Mouse (Mus musculus): ENCODE measurements at regions not wholly inside any gene's neighbourhood (a gene's known extent, or its start where the extent isn't known, plus 50 kb on each side); places are given as distances from the start of the nearest gene placed in this dataset.

- Histone ChIP-seq H3K4me2 (replicated peaks) (peak overlapping the region; percentile 47), H3K27me3 (no peaks in the 10 kb centered on the region), H3K27ac (replicated peaks) (no peak overlapping the region), H3K4me3 (peak overlapping the region; percentile 18; the same call in 1 of the 2 replicates), H3K4me1 (peaks cover 9% of the 10 kb centered on the region), H3K9me3 (no peaks in the 10 kb centered on the region), H3K36me3 (no peaks in the 10 kb centered on the region), H3K9ac (replicated peaks) (no peak overlapping the region)
- peak; percentile 91 for ATAC-seq (ENCODE audit: low FRiP score, low read depth)
- 9% methylated on average over 10 of the region's 10 CpGs for WGBS
These were observed 2780.3 kb upstream of the Gm7489 start for GRCm38 (mm10) chr15:51104362-51104761.

- peak overlapping the region; percentile 47 for H3K4me2 ChIP-seq (replicated peaks)
These were observed 2779.9 kb upstream of the Gm7489 start for GRCm38 (mm10) chr15:51104796-51105195.

GRCm38 (mm10) chr15:51105359-51106008 lies 2779.2 kb upstream of the Gm7489 start:
- ATAC-seq (ENCODE audit: low FRiP score, low read depth): no peak
- H3K4me2 ChIP-seq (replicated peaks): no peak overlapping the region
- WGBS: 64% methylated on average over 17 of the region's 17 CpGs

More at GRCm38 (mm10) chr15:51104796-51105195, 2779.9 kb upstream of the Gm7489 start:
- 70% methylated on average over 5 of the region's 5 CpGs for WGBS
- Histone ChIP-seq H3K27me3 (no peaks in the 10 kb centered on the region), H3K36me3 (no peaks in the 10 kb centered on the region), H3K4me1 (peaks cover 9% of the 10 kb centered on the region), H3K9ac (replicated peaks) (no peak overlapping the region), H3K27ac (replicated peaks) (no peak overlapping the region), H3K4me3 (no peak overlapping the region; the same call in 1 of the 2 replicates), H3K9me3 (no peaks in the 10 kb centered on the region)
- ATAC-seq (ENCODE audit: low FRiP score, low read depth): peak; percentile 52; the same call in 1 of the 2 replicates

GRCm38 (mm10) chr15:51110186-51110585 lies 2774.5 kb upstream of the Gm7489 start:
- Histone ChIP-seq H3K36me3 (no peaks in the 10 kb centered on the region), H3K9me3 (no peaks in the 10 kb centered on the region), H3K4me2 (replicated peaks) (no peak overlapping the region), H3K4me1 (no peaks in the 10 kb centered on the region), H3K27ac (replicated peaks) (no peak overlapping the region), H3K4me3 (no peak overlapping the region), H3K9ac (replicated peaks) (no peak overlapping the region), H3K27me3 (no peaks in the 10 kb centered on the region)
- WGBS: 83% methylated on average over 3 of the region's 3 CpGs
- no peak for ATAC-seq (ENCODE audit: low FRiP score, low read depth)

More at GRCm38 (mm10) chr15:51105359-51106008, 2779.2 kb upstream of the Gm7489 start:
- no peaks in the 10 kb centered on the region for H3K36me3 ChIP-seq
- H3K4me1 ChIP-seq: peaks cover 9% of the 10 kb centered on the region
- no peaks in the 10 kb centered on the region for H3K9me3 ChIP-seq
- H3K4me3 ChIP-seq: no peak overlapping the region
- H3K27ac ChIP-seq (replicated peaks): no peak overlapping the region
- H3K27me3 ChIP-seq: no peaks in the 10 kb centered on the region
- H3K9ac ChIP-seq (replicated peaks): no peak overlapping the region

GRCm38 (mm10) chr15:51125896-51126295 lies 2758.8 kb upstream of the Gm7489 start:
- no peaks in the 10 kb centered on the region for H3K4me1 ChIP-seq
- H3K4me3 ChIP-seq: no peak overlapping the region
- H3K4me2 ChIP-seq (replicated peaks): no peak overlapping the region
- H3K27ac ChIP-seq (replicated peaks): no peak overlapping the region
- H3K36me3 ChIP-seq: no peaks in the 10 kb centered on the region
- no peak for ATAC-seq (ENCODE audit: low FRiP score, low read depth)
- 56% methylated on average over 2 of the region's 2 CpGs for WGBS
- no peaks in the 10 kb centered on the region for H3K9me3 ChIP-seq
- H3K27me3 ChIP-seq: no peaks in the 10 kb centered on the region
- H3K9ac ChIP-seq (replicated peaks): no peak overlapping the region

GRCm38 (mm10) chr15:51131017-51131416 lies 2753.7 kb upstream of the Gm7489 start:
- Histone ChIP-seq H3K4me2 (replicated peaks) (no peak overlapping the region), H3K36me3 (no peaks in the 10 kb centered on the region), H3K4me1 (no peaks in the 10 kb centered on the region; the same call in 1 of the 2 replicates), H3K27me3 (no peaks in the 10 kb centered on the region), H3K27ac (replicated peaks) (no peak overlapping the region), H3K9ac (replicated peaks) (no peak overlapping the region), H3K9me3 (no peaks in the 10 kb centered on the region), H3K4me3 (no peak overlapping the region)
- ATAC-seq (ENCODE audit: low FRiP score, low read depth): no peak
- 84% methylated on average over 4 of the region's 4 CpGs for WGBS

- H3K9me3 ChIP-seq: no peaks in the 10 kb centered on the region
- H3K36me3 ChIP-seq: no peaks in the 10 kb centered on the region
- no peak overlapping the region for H3K4me2 ChIP-seq (replicated peaks)
These were observed 2748.6 kb upstream of the Gm7489 start for GRCm38 (mm10) chr15:51136121-51136520.

GRCm38 (mm10) chr15:51139507-51139906 lies 2745.2 kb upstream of the Gm7489 start:
- no peaks in the 10 kb centered on the region for H3K9me3 ChIP-seq
- H3K9ac ChIP-seq (replicated peaks): no peak overlapping the region
- H3K27ac ChIP-seq (replicated peaks): no peak overlapping the region
- no peaks in the 10 kb centered on the region; the same call in 1 of the 2 replicates for H3K4me1 ChIP-seq
- no peak overlapping the region for H3K4me2 ChIP-seq (replicated peaks)
- H3K4me3 ChIP-seq: no peak overlapping the region
- H3K36me3 ChIP-seq: no peaks in the 10 kb centered on the region
- H3K27me3 ChIP-seq: no peaks in the 10 kb centered on the region
- 88% methylated on average over 4 of the region's 4 CpGs for WGBS
- ATAC-seq (ENCODE audit: low FRiP score, low read depth): no peak

More at GRCm38 (mm10) chr15:51136121-51136520, 2748.6 kb upstream of the Gm7489 start:
- Histone ChIP-seq H3K4me3 (no peak overlapping the region), H3K27ac (replicated peaks) (no peak overlapping the region), H3K27me3 (no peaks in the 10 kb centered on the region), H3K9ac (replicated peaks) (no peak overlapping the region), H3K4me1 (no peaks in the 10 kb centered on the region; the same call in 1 of the 2 replicates)
- WGBS: 67% methylated on average over 1 of the region's 1 CpGs
- no peak for ATAC-seq (ENCODE audit: low FRiP score, low read depth)

GRCm38 (mm10) chr15:51173976-51174620 lies 2710.6 kb upstream of the Gm7489 start:
- ATAC-seq (ENCODE audit: low FRiP score, low read depth): no peak
- no peaks in the 10 kb centered on the region for H3K27me3 ChIP-seq
- no peaks in the 10 kb centered on the region for H3K4me1 ChIP-seq
- H3K9me3 ChIP-seq: no peaks in the 10 kb centered on the region
- no peak overlapping the region for H3K27ac ChIP-seq (replicated peaks)
- no peaks in the 10 kb centered on the region for H3K36me3 ChIP-seq
- no peak overlapping the region for H3K9ac ChIP-seq (replicated peaks)
- no peak overlapping the region for H3K4me3 ChIP-seq
- H3K4me2 ChIP-seq (replicated peaks): no peak overlapping the region
- WGBS: 91% methylated on average over 1 of the region's 1 CpGs

- Histone ChIP-seq H3K4me2 (replicated peaks) (no peak overlapping the region), H3K36me3 (no peaks in the 10 kb centered on the region), H3K9ac (replicated peaks) (no peak overlapping the region), H3K4me1 (no peaks in the 10 kb centered on the region), H3K9me3 (no peaks in the 10 kb centered on the region), H3K27me3 (no peaks in the 10 kb centered on the region), H3K4me3 (no peak overlapping the region), H3K27ac (replicated peaks) (no peak overlapping the region)
- WGBS: 58% methylated on average over 2 of the region's 2 CpGs
- ATAC-seq (ENCODE audit: low FRiP score, low read depth): no peak
These were observed 2708.2 kb upstream of the Gm7489 start for GRCm38 (mm10) chr15:51176466-51176865.

GRCm38 (mm10) chr15:51189134-51189533 lies 2695.6 kb upstream of the Gm7489 start:
- no peak overlapping the region for H3K9ac ChIP-seq (replicated peaks)
- H3K9me3 ChIP-seq: no peaks in the 10 kb centered on the region
- H3K4me1 ChIP-seq: no peaks in the 10 kb centered on the region
- H3K4me2 ChIP-seq (replicated peaks): no peak overlapping the region
- H3K27me3 ChIP-seq: no peaks in the 10 kb centered on the region
- no peak for ATAC-seq (ENCODE audit: low FRiP score, low read depth)
- H3K36me3 ChIP-seq: no peaks in the 10 kb centered on the region
- 83% methylated on average over 3 of the region's 3 CpGs for WGBS
- no peak overlapping the region for H3K27ac ChIP-seq (replicated peaks)
- no peak overlapping the region for H3K4me3 ChIP-seq

GRCm38 (mm10) chr15:51197466-51198158 lies 2687.1 kb upstream of the Gm7489 start:
- no peak for ATAC-seq (ENCODE audit: low FRiP score, low read depth)
- 43% methylated on average over 4 of the region's 4 CpGs for WGBS
- H3K27me3 ChIP-seq: no peaks in the 10 kb centered on the region

More at GRCm38 (mm10) chr15:51197466-51198158, 2687.1 kb upstream of the Gm7489 start:
- H3K9me3 ChIP-seq: no peaks in the 10 kb centered on the region
- no peak overlapping the region for H3K4me3 ChIP-seq
- no peaks in the 10 kb centered on the region for H3K4me1 ChIP-seq
- H3K4me2 ChIP-seq (replicated peaks): no peak overlapping the region
- no peak overlapping the region for H3K27ac ChIP-seq (replicated peaks)
- no peak overlapping the region for H3K9ac ChIP-seq (replicated peaks)
- no peaks in the 10 kb centered on the region for H3K36me3 ChIP-seq
